Mouse (Mus musculus) CH12.LX (cell line): ENCODE data around the gene Six4. TPM values are rescaled to one million over a fixed set of nuclear protein-coding genes. Genes with fewer than 3 reads are reported as not detected.

ENCODE experiments used
- DNase-seq: peaks from one replicate; pipeline ENCODE4 v3.0.0-alpha.2; 2013; ENCODE audit errors: extremely low read depth
- H3K27ac ChIP-seq: 2 replicates; pipeline ENCODE4 v1.5.1; 2012; ENCODE audit warnings: low read depth, mild to moderate bottlenecking, control low read depth, moderate library complexity; ENCODE audit not compliant: insufficient read depth
- H3K27me3 ChIP-seq: replicated peaks from 2 replicates; pipeline ENCODE3; 2012; ENCODE audit warnings: inconsistent platforms
- H3K36me3 ChIP-seq, 2 experiments: replicated peaks in 1 of 2; 2 replicates each; pipeline versions ENCODE3 to v1.6.1; 2012; ENCODE audit warnings: inconsistent platforms in 1 of 2, low read length in 1 of 2, mild to moderate bottlenecking in 1 of 2, mixed read lengths in 1 of 2, moderate library complexity in 1 of 2; ENCODE audit not compliant: control insufficient read depth in 1 of 2, insufficient read depth in 1 of 2
- H3K4me1 ChIP-seq, 2 experiments: 2 replicates each; pipeline ENCODE4 v1.6.1; 2012; ENCODE audit warnings: inconsistent platforms in 1 of 2, moderate library complexity in 1 of 2; ENCODE audit not compliant: insufficient read depth in 2 of 2, control insufficient read depth in 1 of 2
- H3K4me2 ChIP-seq: 2 replicates; pipeline ENCODE4 v1.6.1; 2012; ENCODE audit warnings: low read depth, mild to moderate bottlenecking, control low read depth; ENCODE audit not compliant: poor library complexity, insufficient read depth, severe bottlenecking
- H3K4me3 ChIP-seq, 3 experiments: fragments of 150-350 bp in 1 of 3; sonication (generic) in 1 of 3; replicated peaks in 1 of 3; 2 replicates each; pipeline versions ENCODE3 to v1.5.1; 2011 to 2012; ENCODE audit warnings: low read depth in 2 of 3, low read length in 2 of 3, mild to moderate bottlenecking in 2 of 3, moderate library complexity in 2 of 3, control low read depth in 1 of 3, improper control_type of control experiment in 1 of 3, inconsistent platforms in 1 of 3, mixed read lengths in 1 of 3; ENCODE audit not compliant: poor library complexity in 1 of 3
- H3K79me2 ChIP-seq: replicated peaks from 2 replicates; pipeline ENCODE4 v1.6.1; 2012; ENCODE audit warnings: mild to moderate bottlenecking, moderate library complexity; ENCODE audit not compliant: control insufficient read depth, poor library complexity, insufficient read depth, severe bottlenecking; ENCODE audit errors: extremely low read depth
- H3K9ac ChIP-seq: 2 replicates; pipeline ENCODE4 v1.6.1; 2012; ENCODE audit warnings: low read depth, mild to moderate bottlenecking, control low read depth, moderate library complexity; ENCODE audit not compliant: insufficient read depth
- H3K9me3 ChIP-seq: replicated peaks from 2 replicates; pipeline ENCODE3; 2012; ENCODE audit warnings: low read length, inconsistent platforms, mixed read lengths
- CHD2 ChIP-seq: IDR thresholded peaks from 2 replicates; pipeline ENCODE4 v1.6.1; 2011; ENCODE audit warnings: low read length, improper control_type of control experiment
- EP300 ChIP-seq: IDR thresholded peaks from 2 replicates; pipeline ENCODE4 v1.6.1; 2011; ENCODE audit warnings: low read length, improper control_type of control experiment
- HCFC1 ChIP-seq: IDR thresholded peaks from 2 replicates; pipeline ENCODE4 v1.6.1; 2012; ENCODE audit warnings: low read depth, mild to moderate bottlenecking, inconsistent platforms, low read length, improper control_type of control experiment
- IRF4 ChIP-seq: IDR thresholded peaks from 2 replicates; pipeline ENCODE4 v1.6.1; 2014; ENCODE audit warnings: low read depth, mild to moderate bottlenecking, inconsistent platforms, low read length, improper control_type of control experiment
- JUN ChIP-seq: IDR thresholded peaks from 2 replicates; pipeline ENCODE4 v1.6.1; 2011; ENCODE audit warnings: low read depth, mild to moderate bottlenecking, low read length, improper control_type of control experiment, moderate library complexity; ENCODE audit not compliant: insufficient read depth
- MAZ ChIP-seq: IDR thresholded peaks from 2 replicates; pipeline ENCODE4 v1.6.1; 2012; ENCODE audit warnings: low read depth, mild to moderate bottlenecking, inconsistent platforms, low read length, improper control_type of control experiment, moderate library complexity
- MXI1 ChIP-seq: IDR thresholded peaks from 2 replicates; pipeline ENCODE4 v1.6.1; 2011; ENCODE audit warnings: mild to moderate bottlenecking, low read depth, low read length, improper control_type of control experiment
- NELFE ChIP-seq: IDR thresholded peaks from 2 replicates; pipeline ENCODE4 v1.6.1; 2011; ENCODE audit warnings: low read depth, low read length, improper control_type of control experiment
- NRF1 ChIP-seq: IDR thresholded peaks from 2 replicates; pipeline ENCODE4 v1.6.1; 2014; ENCODE audit warnings: low read depth, mild to moderate bottlenecking, inconsistent platforms, low read length, improper control_type of control experiment, moderate library complexity
- PAX5 ChIP-seq: IDR thresholded peaks from 2 replicates; pipeline ENCODE4 v1.6.1; 2012; ENCODE audit warnings: low read length, inconsistent platforms, mixed read lengths
- POLR2A ChIP-seq: IDR thresholded peaks from 2 replicates; pipeline ENCODE4 v1.6.1; 2011; ENCODE audit warnings: low read depth, mild to moderate bottlenecking, improper control_type of control experiment, low read length
- POLR2AphosphoS2 ChIP-seq: IDR thresholded peaks from 2 replicates; pipeline ENCODE4 v1.6.1; 2011; ENCODE audit warnings: low read depth, low read length, improper control_type of control experiment
- TBP ChIP-seq: conservative IDR thresholded peaks from 2 replicates; pipeline ENCODE4 v1.6.1; 2011; ENCODE audit warnings: low read depth, low read length, improper control_type of control experiment
- TCF12 ChIP-seq: IDR thresholded peaks from 2 replicates; pipeline ENCODE4 v1.6.1; 2014; ENCODE audit warnings: low read depth, mild to moderate bottlenecking, inconsistent platforms, low read length, improper control_type of control experiment
- ZMIZ1 ChIP-seq: IDR thresholded peaks from 2 replicates; pipeline ENCODE4 v1.6.1; 2012; ENCODE audit warnings: low read depth, mild to moderate bottlenecking, inconsistent platforms, low read length, improper control_type of control experiment
- dilution Hi-C: fragments of 300-500 bp; cut with MboI; formaldehyde crosslinking; loops from 2 replicates; pipeline ENCODE4 v1.14.3; 2020; ENCODE audit warnings: low sequenced_read_pairs; ENCODE audit not compliant: extremely low pct_unique_long_range_greater_than_20kb, extremely low pct_ligation_motif_present
- in situ Hi-C: fragments of 300-500 bp; cut with MboI; formaldehyde crosslinking; loops from 3 replicates; pipeline ENCODE4 v1.14.3; 2019; ENCODE audit warnings: low sequenced_read_pairs, low pct_ligation_motif_present, low pct_unique_long_range_greater_than_20kb, mixed read lengths
- polyA plus RNA-seq: library from polyadenylated mRNA; unstranded; fragments of >175 nt; gene quantifications from 2 replicates; pipeline ENCODE4 v1.2.1, GENCODE M21; 2012; ENCODE audit warnings: low read depth; ENCODE audit not compliant: insufficient read length
- total RNA-seq, 2 experiments: library from RNA; depleted of rRNA; stranded (reverse); fragments of 300-350 nt in 1 of 2; fragments of >200 nt in 1 of 2; gene quantifications; 2 replicates each; pipeline ENCODE4 v1.2.3; 2012 to 2014

The Six4 gene
- total RNA-seq (2012; rRNA removed): 2.0 and 2.4 TPM in 2 replicates
- 2.2 and 2.4 TPM in 2 replicates for total RNA-seq (2014; rRNA removed)
- polyA plus RNA-seq: 1.9 and 2.5 TPM in 2 replicates

- in situ Hi-C loops (no loop called here), dilution Hi-C loops (no loop called here)
- H3K4me1 ChIP-seq: peaks cover 8 to 36% of the 10 kb centered on the region in 2 experiments; a peak in 3 of 4 replicates
- H3K4me3 ChIP-seq: peak within 1 kb of the TSS; percentile 86 to 91 (median 90)
- peaks cover 9 to 27% of the 10 kb centered on the region in 2 experiments for H3K36me3 ChIP-seq
- peaks cover 24% of the 10 kb centered on the region for H3K27me3 ChIP-seq
- TF ChIP-seq IRF4 (peak; percentile 14; the same call in 1 of the 2 replicates), PAX5 (no peak), TBP (peak; percentile 80; the same call in 1 of the 2 replicates), CHD2 (no peak), NELFE (peak; percentile 51), ZMIZ1 (peak; percentile 49; the same call in 1 of the 2 replicates), TCF12 (peak; percentile 38; the same call in 1 of the 2 replicates), POLR2A (peak; percentile 72), MXI1 (peak; percentile 49), MAZ (no peak)
- H3K4me2 ChIP-seq: peak within 1 kb of the TSS; percentile 60
- H3K9me3 ChIP-seq: no peaks in the 10 kb centered on the region
- H3K79me2 ChIP-seq: peaks cover 8% of the 10 kb centered on the region; the same call in 1 of the 2 replicates
- no peak within 1 kb of the TSS for H3K27ac ChIP-seq
- DNase-seq: peak; percentile 72
- H3K9ac ChIP-seq: peak within 1 kb of the TSS; percentile 77
Observed at GRCm38 (mm10) chr12:73113196-73113595, at the start of gene Six4. Six4 (minus strand) TSS chr12:73113456.

GRCm38 (mm10) chr12:73162408-73163181 lies 49.3 kb upstream of the Six4 start:
- Histone ChIP-seq H3K9me3 (peaks cover 10% of the 10 kb centered on the region), H3K4me2 (no peak overlapping the region), H3K9ac (no peak overlapping the region), H3K79me2 (0 out of 2 replicates have a peak, but pooled peaks cover 3% of the 10 kb centered on the region), H3K4me1 (peaks cover 2 to 12% of the 10 kb centered on the region in 2 experiments; a peak in 3 of 4 replicates), H3K4me3 (no peak overlapping the region), H3K36me3 (peaks cover 0 to 23% of the 10 kb centered on the region in 2 experiments), H3K27ac (no peak overlapping the region), H3K27me3 (no peaks in the 10 kb centered on the region)
- dilution Hi-C loops (no loop called here), in situ Hi-C loops (no loop called here)
- TF ChIP-seq POLR2AphosphoS2 (no peak), NRF1 (no peak), HCFC1 (no peak), EP300 (no peak), JUN (no peak)
- no peak for DNase-seq
